Mouse (Mus musculus) lung, adult 2 months (tissue): Measurements from ENCODE around the gene Plce1.

Experiments
- CTCF ChIP-seq: fragments of 200-500 bp; IDR thresholded peaks from 2 replicates; pipeline ENCODE4 v1.5.1; 2011; ENCODE audit warnings: mild to moderate bottlenecking, low read length, control low read depth; ENCODE audit not compliant: insufficient read depth
- POLR2A ChIP-seq: fragments of 200-500 bp; IDR thresholded peaks from 2 replicates; pipeline ENCODE4 v1.6.1; 2011; ENCODE audit warnings: low read depth, mild to moderate bottlenecking, control low read depth, low read length, borderline replicate concordance; ENCODE audit errors: extremely low read depth

GRCm38 (mm10) chr19:38620134-38620533, 139.2 kb downstream of the Plce1 start:
- TF ChIP-seq CTCF: no peak
- TF ChIP-seq POLR2A: no peak
